Mouse (Mus musculus) limb, embryonic 14.5 days (tissue): ENCODE data around the gene Dennd2a. TPM values are rescaled to one million over a fixed set of nuclear protein-coding genes. Genes with fewer than 3 reads are reported as not detected.

Experiments
- ATAC-seq: fragments of 200-750 bp; cut with Nextera tagmentation; 2 replicates; pipeline ENCODE4 v1.8.0; 2017; ENCODE audit warnings: low read depth, moderate number of reproducible peaks, moderate TSS enrichment; ENCODE audit not compliant: low FRiP score
- DNase-seq: peaks from one replicate; pipeline ENCODE4 v3.0.0-alpha.2; 2015; ENCODE audit warnings: low spot score
- H3K27ac ChIP-seq: fragments of 300-500 bp; sonication (generic); replicated peaks from 2 replicates; pipeline ENCODE4 v1.5.1; 2014; ENCODE audit warnings: low read depth, mild to moderate bottlenecking, low read length, moderate library complexity, mixed read lengths
- H3K27me3 ChIP-seq: fragments of 300-500 bp; sonication (generic); 2 replicates; pipeline ENCODE4 v1.6.1; 2014; ENCODE audit warnings: low read length, mixed read lengths; ENCODE audit not compliant: control insufficient read depth, insufficient read depth
- H3K36me3 ChIP-seq: fragments of 300-500 bp; sonication (generic); 2 replicates; pipeline ENCODE4 v1.6.1; 2014; ENCODE audit warnings: mild to moderate bottlenecking, low read length, moderate library complexity, mixed read lengths; ENCODE audit not compliant: control insufficient read depth, insufficient read depth
- H3K4me1 ChIP-seq: fragments of 300-500 bp; sonication (generic); 2 replicates; pipeline ENCODE4 v1.6.1; 2014; ENCODE audit warnings: antibody characterized with exemption, low read length, mixed read lengths; ENCODE audit not compliant: control insufficient read depth, insufficient read depth
- H3K4me2 ChIP-seq: fragments of 300-500 bp; sonication (generic); replicated peaks from 2 replicates; pipeline ENCODE4 v1.6.1; 2014; ENCODE audit warnings: low read depth, mild to moderate bottlenecking, low read length, moderate library complexity; ENCODE audit not compliant: severe bottlenecking
- H3K4me3 ChIP-seq: fragments of 300-500 bp; sonication (generic); replicated peaks from 2 replicates; pipeline ENCODE4 v1.5.1; 2014; ENCODE audit warnings: low read length
- H3K9ac ChIP-seq: fragments of 300-500 bp; sonication (generic); 2 replicates; pipeline ENCODE4 v1.6.1; 2014; ENCODE audit warnings: mild to moderate bottlenecking, low read depth, low read length, moderate library complexity; ENCODE audit not compliant: severe bottlenecking
- H3K9me3 ChIP-seq: fragments of 300-500 bp; sonication (generic); 2 replicates; pipeline ENCODE4 v1.6.1; 2016; ENCODE audit warnings: low read length; ENCODE audit not compliant: control insufficient read depth
- POLR2A ChIP-seq: fragments of 200-500 bp; IDR thresholded peaks from 2 replicates; pipeline ENCODE4 v1.8.0; 2012; ENCODE audit warnings: inconsistent platforms, mild to moderate bottlenecking, moderate library complexity, borderline replicate concordance; ENCODE audit not compliant: insufficient read depth, insufficient read length; ENCODE audit errors: extremely low read depth
- WGBS: fragments of 180-500 bp; shearing (Covaris S2); extraction: QIAGEN DNeasy Blood & Tissue Kit; methylation state at CpG from one replicate; pipeline ENCODE4 v1.1.7; 2014; 5-methylcytosine and 5-hydroxymethylcytosine counted together
- polyA plus RNA-seq, 2 experiments: library from polyadenylated mRNA; depleted of rRNA in 1 of 2; stranded (reverse) in 1 of 2; unstranded in 1 of 2; fragments of >200 nt; fragmentation: Nextera tagmentation in 1 of 2; extraction: Ambion mirVana in 1 of 2; gene quantifications; 2 replicates each; pipeline versions ENCODE4 v1.2.1 to v1.2.3; 2012 to 2014

Dennd2a gene
- polyA plus RNA-seq, 2 experiments = 28.3 to 52.2 TPM

DNA sequence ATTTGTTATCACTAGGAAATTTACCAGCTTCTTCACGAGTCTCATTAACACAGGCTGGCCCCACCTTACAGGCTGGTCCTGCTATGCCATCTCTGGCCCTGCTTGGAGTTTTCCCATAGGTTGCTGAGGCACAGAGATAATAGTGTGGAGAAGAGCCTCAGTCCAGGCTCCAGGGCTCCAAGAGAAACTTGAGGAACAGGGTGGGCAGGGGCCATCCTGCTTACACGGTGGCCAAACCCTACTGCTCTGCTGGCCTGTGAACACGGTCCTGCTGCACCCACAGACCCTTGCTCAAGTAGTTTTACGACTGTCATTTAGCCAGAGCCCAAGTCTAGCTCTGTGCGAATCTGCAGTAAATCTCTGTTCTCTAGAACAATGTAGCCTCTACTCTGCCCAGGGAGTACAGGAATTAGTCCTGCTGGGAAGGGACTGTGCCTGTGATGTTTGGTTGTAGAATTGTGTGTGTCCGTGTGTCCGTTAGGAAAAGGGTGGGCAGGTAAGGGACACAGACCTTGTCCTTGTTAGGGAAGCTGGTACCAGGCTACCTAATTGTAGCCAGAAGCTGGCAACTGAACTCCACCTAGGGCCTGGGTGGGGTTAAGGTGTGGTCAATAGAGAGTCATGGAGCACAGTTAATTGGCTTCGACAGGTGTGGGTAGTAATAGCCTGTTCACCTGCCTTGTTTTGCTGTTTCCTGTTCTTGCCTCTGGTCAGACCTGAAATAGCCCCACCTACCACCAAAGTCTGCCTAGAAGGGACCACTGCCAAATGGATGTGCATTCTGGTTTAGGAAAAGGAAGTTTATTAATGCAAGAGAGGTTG, 102.1 kb downstream of the Dennd2a start:
- Histone ChIP-seq H3K4me1 (0 out of 2 replicates have a peak, but pooled peaks cover 5% of the 10 kb centered on the region), H3K4me3 (no peak overlapping the region), H3K27ac (no peak overlapping the region), H3K4me2 (no peak overlapping the region), H3K9me3 (no peaks in the 10 kb centered on the region), H3K36me3 (peaks cover 1% of the 10 kb centered on the region; the same call in 1 of the 2 replicates), H3K9ac (no peak overlapping the region), H3K27me3 (no peaks in the 10 kb centered on the region)
- ATAC-seq (no peak), DNase-seq (no peak)
- WGBS = 40% methylated on average over 8 of the region's 8 CpGs
- no peak for TF ChIP-seq POLR2A

DNA sequence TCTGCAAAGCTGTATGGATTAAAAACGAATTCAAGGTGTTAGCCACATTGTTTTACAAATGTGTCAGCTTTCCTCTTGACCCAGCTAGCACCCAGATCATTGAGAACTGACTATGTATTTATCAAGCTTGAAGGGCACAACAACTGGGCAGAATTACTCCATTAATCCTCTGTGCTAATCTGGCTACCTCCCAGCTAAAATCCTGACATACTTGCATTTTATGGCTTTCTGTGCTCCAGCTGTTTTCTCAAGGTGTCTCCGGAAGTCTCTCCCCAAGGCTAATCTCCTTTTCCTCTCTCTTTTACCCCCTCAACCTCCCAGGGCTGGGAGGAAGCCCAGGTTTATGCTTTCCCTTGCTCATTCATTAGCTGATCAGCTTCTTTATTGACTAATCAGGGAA, 103.1 kb downstream of the Dennd2a start:
- ATAC-seq (no peak), DNase-seq (no peak)
- Histone ChIP-seq H3K9me3 (no peaks in the 10 kb centered on the region), H3K27ac (no peak overlapping the region), H3K4me1 (0 out of 2 replicates have a peak, but pooled peaks cover 5% of the 10 kb centered on the region), H3K27me3 (no peaks in the 10 kb centered on the region), H3K36me3 (no peaks in the 10 kb centered on the region), H3K4me3 (no peak overlapping the region), H3K4me2 (no peak overlapping the region), H3K9ac (no peak overlapping the region)
- WGBS = 27% methylated on average over 2 of the region's 2 CpGs
- TF ChIP-seq POLR2A = no peak

DNA sequence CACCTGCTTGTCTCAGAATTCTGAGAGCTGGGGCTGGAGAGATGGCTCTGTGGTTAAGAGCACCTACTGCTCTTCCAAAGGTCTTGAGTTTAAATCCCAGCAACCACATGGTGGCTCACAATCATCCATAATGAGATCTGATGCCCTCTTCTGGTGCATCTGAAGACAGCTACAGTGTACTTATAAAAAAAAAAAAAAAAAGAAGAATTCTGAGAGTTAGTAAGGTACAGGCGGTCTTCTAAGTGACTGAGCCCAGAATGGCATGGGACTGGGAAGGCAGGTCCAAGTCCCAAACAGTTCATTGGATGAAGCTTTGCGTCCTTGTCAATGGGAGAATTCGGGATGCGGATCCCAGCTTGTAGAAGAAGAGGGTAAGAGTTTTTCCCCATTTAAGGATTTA, 104.1 kb downstream of the Dennd2a start:
- Histone ChIP-seq H3K27me3 (no peaks in the 10 kb centered on the region), H3K9me3 (no peaks in the 10 kb centered on the region), H3K36me3 (no peaks in the 10 kb centered on the region), H3K4me1 (0 out of 2 replicates have a peak, but pooled peaks cover 5% of the 10 kb centered on the region), H3K9ac (no peak overlapping the region), H3K4me2 (no peak overlapping the region), H3K4me3 (no peak overlapping the region), H3K27ac (no peak overlapping the region)
- DNase-seq = no peak
- ATAC-seq = no peak
- no peak for TF ChIP-seq POLR2A
- WGBS = 94% methylated on average over 4 of the region's 4 CpGs

DNA sequence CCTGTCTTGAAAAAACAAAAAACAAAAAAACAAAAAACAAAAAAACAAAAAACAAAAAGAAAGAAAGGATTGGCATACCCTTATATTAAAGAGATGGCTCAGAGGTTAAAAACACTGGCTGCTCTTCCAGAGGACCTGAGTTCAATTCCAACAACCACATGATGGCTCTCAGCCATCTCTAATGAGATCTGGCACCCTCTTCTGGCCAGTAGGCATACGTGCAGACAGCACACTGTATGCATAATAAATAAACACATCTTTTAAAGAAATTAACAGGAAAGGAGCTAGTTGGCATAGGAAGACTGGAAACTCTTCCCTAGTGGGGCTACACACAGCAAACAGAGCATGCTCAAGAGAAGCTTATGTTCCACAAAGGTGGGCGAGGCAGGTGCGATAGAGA, 106.6 kb downstream of the Dennd2a start:
- Histone ChIP-seq H3K27ac (no peak overlapping the region), H3K4me3 (no peak overlapping the region), H3K36me3 (no peaks in the 10 kb centered on the region), H3K4me2 (no peak overlapping the region), H3K9me3 (no peaks in the 10 kb centered on the region), H3K9ac (no peak overlapping the region), H3K27me3 (no peaks in the 10 kb centered on the region), H3K4me1 (0 out of 2 replicates have a peak, but pooled peaks cover 5% of the 10 kb centered on the region)
- 67% methylated on average over 3 of the region's 3 CpGs for WGBS
- DNase-seq (no peak), ATAC-seq (no peak)
- TF ChIP-seq POLR2A = no peak

DNA sequence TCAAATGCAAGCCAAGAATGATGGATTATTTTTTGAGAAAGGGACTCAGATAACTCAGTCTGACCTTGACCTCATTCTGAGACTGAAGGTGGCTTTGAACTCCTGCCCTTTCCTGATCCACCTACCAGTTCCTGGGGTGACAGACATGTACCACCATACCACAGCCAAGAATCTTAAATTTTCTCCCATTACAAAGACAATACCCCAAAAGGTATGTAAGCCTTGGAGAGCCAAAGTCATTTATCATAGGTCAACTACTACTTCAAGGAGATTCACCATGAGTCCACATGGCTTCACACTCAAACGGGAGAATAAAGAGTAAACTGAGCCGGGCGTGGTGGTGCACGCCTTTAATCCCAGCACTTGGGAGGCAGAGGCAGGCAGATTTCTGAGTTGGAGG, 107.1 kb downstream of the Dennd2a start:
- no peaks in the 10 kb centered on the region for H3K27me3 ChIP-seq
- no peaks in the 10 kb centered on the region for H3K36me3 ChIP-seq
- TF ChIP-seq POLR2A = no peak
- H3K4me3 ChIP-seq = no peak overlapping the region
- no peak overlapping the region for H3K27ac ChIP-seq
- ATAC-seq (no peak), DNase-seq (no peak)
- H3K9ac ChIP-seq = no peak overlapping the region
- 0 out of 2 replicates have a peak, but pooled peaks cover 3% of the 10 kb centered on the region for H3K4me1 ChIP-seq
- H3K9me3 ChIP-seq = no peaks in the 10 kb centered on the region
- 93% methylated on average over 4 of the region's 4 CpGs for WGBS
- no peak overlapping the region for H3K4me2 ChIP-seq
